In the genomic region with DNA sequence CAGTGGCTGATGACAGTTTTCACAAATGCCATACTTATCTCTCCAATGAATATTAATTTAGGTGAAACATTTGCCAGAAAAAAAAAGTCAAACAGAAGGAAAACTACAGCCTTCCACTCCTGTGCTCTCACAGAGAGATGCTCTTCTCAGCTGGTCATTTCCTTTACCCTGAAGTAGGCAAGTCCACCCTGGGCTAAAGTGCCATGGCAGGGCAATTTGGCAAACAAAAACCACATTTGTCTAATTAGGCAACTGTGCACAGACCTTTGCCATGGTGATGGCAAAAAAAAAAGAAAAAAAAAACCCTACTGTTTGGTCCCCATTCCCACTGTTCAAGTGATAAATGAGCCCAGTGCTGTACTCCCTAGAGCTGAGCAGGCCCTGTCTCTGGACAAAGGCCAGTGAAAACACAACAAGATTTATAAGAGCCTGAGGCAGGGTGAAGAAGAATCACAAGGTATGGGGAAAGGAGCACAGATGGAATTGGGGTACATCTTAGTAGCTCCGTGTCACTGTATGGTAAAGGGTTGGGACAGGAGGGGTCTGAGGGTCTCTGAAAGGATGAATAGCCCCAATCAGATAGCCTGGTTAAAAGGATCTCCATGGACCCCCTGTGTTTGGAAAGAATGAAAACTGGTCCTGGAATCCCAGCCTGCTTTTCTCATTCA, we compare ENCODE assay signal across 15 mouse cellular contexts.
DNase-seq lines count a peak whose midpoint lies in the region; ATAC-seq lines count a peak whose summit lies in the region.
"Had no signal": no experiment of that assay in that cellular context is flagged by ENCODE, and none has a peak within 500 bp of the region (broad histone marks: within the 10 kb centered on the region; RNA-seq: fewer than 3 reads in every experiment).

No protein-coding gene starts in this region.

- 11% methylated on average over 1 of the region's 1 CpGs for WGBS in hindbrain, embryonic 11.5 days
- 49% methylated on average over 1 of the region's 1 CpGs for WGBS in hindbrain, embryonic 10.5 days
- WGBS in embryonic facial prominence, embryonic 12.5 days: 33% methylated on average over 1 of the region's 1 CpGs

- DNase-seq in hindbrain, embryonic 11.5 days (ENCODE audit: low spot score): peak; percentile 15
- no peak for DNase-seq in hindbrain, embryonic 10.5 days (ENCODE audit: low spot score)
- peak; percentile 39 for DNase-seq in NIH3T3 (ENCODE audit: low read depth)
- DNase-seq in mesoderm, embryonic 11.5 days (ENCODE audit: low read depth, low spot score): peak; percentile 41
- no peak for DNase-seq in cerebellum, postnatal 14 days
- no peak for DNase-seq in layer of hippocampus, adult 9-11 months
- DNase-seq in cerebellum, adult 11 months: no peak
- DNase-seq: adrenal gland, adult 2 months; cerebellum, postnatal 25 days; gastrocnemius, postnatal 36 days; lung, adult 2 months; thymus, postnatal 4 days had no signal

- no peaks in the 10 kb centered on the region for H3K9me3 ChIP-seq in hindbrain, embryonic 11.5 days (ENCODE audit: control insufficient read depth, low read length)
- no peaks in the 10 kb centered on the region for H3K9me3 ChIP-seq in hindbrain, embryonic 10.5 days
- H3K9me3 ChIP-seq in embryonic facial prominence, embryonic 12.5 days: no peaks in the 10 kb centered on the region
- H3K9me3 ChIP-seq: limb, embryonic 15.5 days had no signal

- H3K4me1 ChIP-seq in hindbrain, embryonic 11.5 days (replicated peaks; ENCODE audit: control insufficient read depth, insufficient read depth, low read length): no peaks in the 10 kb centered on the region
- no peaks in the 10 kb centered on the region for H3K4me1 ChIP-seq in hindbrain, embryonic 10.5 days (replicated peaks)
- H3K4me1 ChIP-seq in embryonic facial prominence, embryonic 12.5 days: peaks cover 14% of the 10 kb centered on the region; the same call in 1 of the 2 replicates
- H3K4me1 ChIP-seq: limb, embryonic 15.5 days had no signal

- H3K27me3 ChIP-seq in hindbrain, embryonic 11.5 days (ENCODE audit: control insufficient read depth, insufficient read depth, low read length): no peaks in the 10 kb centered on the region
- no peaks in the 10 kb centered on the region for H3K27me3 ChIP-seq in hindbrain, embryonic 10.5 days (ENCODE audit: insufficient read depth, poor library complexity, severe bottlenecking)
- H3K27me3 ChIP-seq in embryonic facial prominence, embryonic 12.5 days: no peaks in the 10 kb centered on the region
- H3K27me3 ChIP-seq: limb, embryonic 15.5 days had no signal

- H3K27ac ChIP-seq in hindbrain, embryonic 11.5 days (ENCODE audit: low read depth, low read length): no peak overlapping the region
- H3K27ac ChIP-seq in hindbrain, embryonic 10.5 days: no peak overlapping the region
- no peak overlapping the region for H3K27ac ChIP-seq in embryonic facial prominence, embryonic 12.5 days
- H3K27ac ChIP-seq: limb, embryonic 15.5 days had no signal

- ATAC-seq in hindbrain, embryonic 11.5 days (ENCODE audit: low FRiP score): peak; percentile 84
- peak; percentile 28; the same call in 1 of the 2 replicates for ATAC-seq in embryonic facial prominence, embryonic 12.5 days (ENCODE audit: insufficient number of reproducible peaks, insufficient read depth, low FRiP score, low TSS enrichment)

- no peak overlapping the region for H3K4me2 ChIP-seq in hindbrain, embryonic 11.5 days (replicated peaks; ENCODE audit: low read depth, low read length)
- H3K4me2 ChIP-seq in embryonic facial prominence, embryonic 12.5 days (replicated peaks): no peak overlapping the region
- H3K4me2 ChIP-seq: limb, embryonic 15.5 days had no signal

- H3K36me3 ChIP-seq in hindbrain, embryonic 11.5 days (ENCODE audit: control insufficient read depth, insufficient read depth, low read length): no peaks in the 10 kb centered on the region
- H3K36me3 ChIP-seq in hindbrain, embryonic 10.5 days: no peaks in the 10 kb centered on the region
- no peaks in the 10 kb centered on the region for H3K36me3 ChIP-seq in embryonic facial prominence, embryonic 12.5 days
- H3K36me3 ChIP-seq: limb, embryonic 15.5 days had no signal

- no peak overlapping the region for H3K9ac ChIP-seq in hindbrain, embryonic 11.5 days (ENCODE audit: low read depth, low read length)
- no peak overlapping the region for H3K9ac ChIP-seq in embryonic facial prominence, embryonic 12.5 days
- H3K9ac ChIP-seq: limb, embryonic 15.5 days had no signal

- H3K4me3 ChIP-seq in hindbrain, embryonic 11.5 days (ENCODE audit: low read depth, low read length): no peak overlapping the region
- H3K4me3 ChIP-seq in hindbrain, embryonic 10.5 days: no peak overlapping the region
- no peak overlapping the region for H3K4me3 ChIP-seq in embryonic facial prominence, embryonic 12.5 days
- H3K4me3 ChIP-seq: erythroblast, embryonic 14.5 days; limb, embryonic 15.5 days had no signal

Comparison
In these comparisons a context has a peak if more than half of its experiments do, and no peak if none do; other contexts are left out.
1. DNase-seq: peak in hindbrain, embryonic 11.5 days (single experiment), NIH3T3 (single experiment) and mesoderm, embryonic 11.5 days (single experiment); none in hindbrain, embryonic 10.5 days (single experiment), cerebellum, postnatal 14 days (0 of 2), layer of hippocampus, adult 9-11 months (single experiment) and cerebellum, adult 11 months (single experiment).